Mouse (Mus musculus) midbrain, embryonic 10.5 days (tissue): ENCODE data around the gene Kazald1. TPM values are rescaled to one million over a fixed set of nuclear protein-coding genes. Genes with fewer than 3 reads are reported as not detected.
A peak's percentile ranks its signal among the peaks of the same experiment; 100 is the strongest.

Experiments used
- DNase-seq: peaks from one replicate; pipeline ENCODE4 v3.0.0-alpha.2; 2017; ENCODE audit warnings: low spot score
- H3K27ac ChIP-seq: fragments of 300-500 bp; sonication (generic); replicated peaks from 2 replicates; pipeline ENCODE4 v1.5.1; 2016; ENCODE audit warnings: mild to moderate bottlenecking
- H3K27me3 ChIP-seq: fragments of 300-500 bp; sonication (generic); 2 replicates; pipeline ENCODE4 v1.6.1; 2016; ENCODE audit warnings: low read depth, mild to moderate bottlenecking; ENCODE audit not compliant: poor library complexity, severe bottlenecking
- H3K36me3 ChIP-seq: fragments of 300-500 bp; sonication (generic); 2 replicates; pipeline ENCODE4 v1.6.1; 2016; ENCODE audit warnings: mild to moderate bottlenecking, moderate library complexity
- H3K4me1 ChIP-seq: fragments of 300-500 bp; sonication (generic); 2 replicates; pipeline ENCODE4 v1.6.1; 2016
- H3K4me3 ChIP-seq: fragments of 300-500 bp; sonication (generic); 2 replicates; pipeline ENCODE4 v1.5.1; 2016; ENCODE audit warnings: mild to moderate bottlenecking, moderate library complexity
- H3K9me3 ChIP-seq: fragments of 300-500 bp; sonication (generic); replicated peaks from 2 replicates; pipeline ENCODE4 v1.6.1; 2016; ENCODE audit warnings: mild to moderate bottlenecking
- WGBS: fragments of 180-500 bp; shearing (Covaris S2); methylation state at CpG from one replicate; pipeline ENCODE4 v1.1.7; 2016; 5-methylcytosine and 5-hydroxymethylcytosine counted together
- polyA plus RNA-seq: library from polyadenylated mRNA; unstranded; fragments of >200 nt; fragmentation: Nextera tagmentation; extraction: Ambion mirVana; gene quantifications from 2 replicates; pipeline ENCODE4 v1.2.1, GENCODE M21; 2016

Kazald1 gene
- polyA plus RNA-seq, 1 experiment from 2014 or later: 0.38 TPM

DNA sequence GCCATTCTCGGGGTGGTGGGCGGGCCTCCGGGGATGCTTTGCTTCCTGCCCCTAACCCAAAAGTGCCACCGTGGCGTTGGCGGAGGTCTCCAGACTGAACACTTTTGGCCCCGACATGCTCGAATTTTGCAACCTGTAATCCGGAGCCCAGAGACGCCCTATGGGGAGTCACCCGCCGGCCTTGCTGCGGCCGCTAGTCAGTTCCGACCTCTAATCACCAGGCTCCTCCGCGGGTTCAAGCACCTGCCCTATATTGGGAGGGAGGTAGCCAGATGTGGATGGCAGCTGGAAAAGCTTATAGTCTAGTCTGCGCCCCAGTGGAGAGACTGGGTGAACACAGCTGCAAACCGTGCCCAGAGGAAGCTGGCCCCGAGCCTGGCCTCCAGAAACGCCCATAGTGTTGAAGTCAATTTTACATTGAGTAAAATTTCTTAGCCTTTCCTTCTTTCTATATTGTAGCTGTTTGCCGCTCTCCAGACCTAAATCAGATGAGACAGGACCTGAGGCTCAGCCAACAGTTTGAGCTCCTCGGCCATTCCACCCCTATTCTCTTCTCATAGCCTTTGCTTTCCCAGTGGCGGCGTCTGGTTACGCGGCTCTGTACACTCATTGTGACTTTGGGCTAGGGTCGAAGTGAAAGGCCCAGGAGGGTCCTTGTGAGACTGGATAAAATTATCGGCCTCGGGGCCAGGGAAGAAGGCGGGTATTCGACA lies 438 bp downstream of the Kazald1 start:
- DNase-seq: peak; percentile 44
- Histone ChIP-seq H3K27me3 (peaks cover 87% of the 10 kb centered on the region), H3K4me3 (peak overlapping the region; percentile 75), H3K27ac (peak overlapping the region; percentile 85), H3K36me3 (no peaks in the 10 kb centered on the region), H3K9me3 (no peaks in the 10 kb centered on the region), H3K4me1 (peaks cover 59% of the 10 kb centered on the region)
- under 1% methylated on average over 32 of the region's 32 CpGs for WGBS

DNA sequence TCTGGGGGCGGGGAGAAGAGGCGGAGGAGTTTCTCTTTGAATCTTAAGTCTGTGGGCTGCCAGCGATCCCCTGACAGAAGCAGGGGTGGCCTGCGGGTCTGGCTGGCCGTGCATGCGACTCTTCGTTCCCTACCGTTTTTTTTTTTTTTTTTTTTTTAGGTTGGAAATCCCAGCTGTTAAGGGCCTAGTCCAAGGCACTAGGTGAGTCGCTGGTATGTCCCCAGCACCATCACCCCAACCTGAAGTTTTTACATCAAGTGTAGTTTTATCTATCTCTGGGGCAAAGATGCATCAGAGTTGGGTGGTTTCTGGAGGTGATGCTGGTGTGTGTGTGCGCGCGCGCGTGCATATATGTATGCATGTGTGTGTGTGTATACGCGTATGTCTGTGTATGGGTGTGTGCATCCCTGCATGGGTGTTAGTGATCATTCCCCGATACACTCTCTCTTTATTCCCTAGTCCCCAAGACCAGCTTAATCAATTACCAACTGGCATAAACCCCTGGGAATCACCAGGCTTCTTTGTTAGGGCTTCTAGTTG lies 1.1 kb downstream of the Kazald1 start:
- no peak for DNase-seq
- Histone ChIP-seq H3K27me3 (peaks cover 87% of the 10 kb centered on the region), H3K27ac (no peak overlapping the region), H3K4me3 (peak overlapping the region; percentile 75), H3K4me1 (peaks cover 63% of the 10 kb centered on the region), H3K36me3 (no peaks in the 10 kb centered on the region), H3K9me3 (no peaks in the 10 kb centered on the region)
- WGBS: 5% methylated on average over 17 of the region's 17 CpGs

DNA sequence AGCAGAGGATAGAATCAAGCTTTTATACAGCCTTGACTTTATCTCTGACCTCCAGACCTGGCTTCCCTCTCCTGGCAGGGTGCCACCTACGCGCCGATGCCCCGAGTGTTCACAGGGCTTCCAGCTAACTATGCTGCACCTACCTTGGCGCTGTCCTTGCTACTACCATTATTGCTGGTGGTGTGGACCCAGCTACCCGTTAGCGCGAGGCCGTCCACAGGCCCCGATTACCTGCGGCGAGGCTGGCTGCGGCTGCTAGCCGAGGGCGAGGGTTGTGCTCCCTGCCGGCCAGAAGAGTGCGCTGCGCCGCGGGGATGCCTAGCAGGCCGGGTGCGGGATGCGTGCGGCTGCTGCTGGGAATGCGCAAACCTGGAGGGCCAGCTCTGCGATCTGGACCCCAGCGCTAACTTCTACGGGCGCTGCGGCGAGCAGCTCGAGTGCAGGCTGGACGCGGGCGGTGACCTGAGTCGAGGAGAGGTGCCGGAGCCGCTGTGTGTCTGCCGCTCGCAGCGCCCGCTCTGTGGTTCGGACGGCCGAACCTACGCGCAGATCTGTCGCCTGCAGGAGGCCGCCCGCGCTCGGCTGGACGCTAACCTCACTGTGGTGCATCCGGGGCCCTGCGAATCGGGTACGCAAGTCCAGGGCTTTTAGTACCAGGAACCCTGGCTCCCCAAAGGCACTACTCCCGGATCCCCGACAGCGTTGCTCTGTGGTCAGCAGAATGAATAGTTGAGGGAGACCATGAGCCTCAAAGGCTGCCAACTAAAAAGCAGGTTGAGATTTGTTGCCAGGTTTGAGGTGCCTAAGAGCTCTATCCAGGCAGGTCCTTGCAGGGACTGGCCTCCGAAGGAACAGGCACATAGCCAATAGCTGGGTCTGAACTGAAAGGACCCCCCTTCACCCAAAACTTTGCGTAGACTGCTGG lies 1.8 kb downstream of the Kazald1 start:
- Histone ChIP-seq H3K27me3 (peaks cover 87% of the 10 kb centered on the region), H3K4me1 (peaks cover 68% of the 10 kb centered on the region), H3K27ac (no peak overlapping the region), H3K4me3 (peak overlapping the region; percentile 75), H3K36me3 (no peaks in the 10 kb centered on the region), H3K9me3 (no peaks in the 10 kb centered on the region)
- WGBS: under 1% methylated on average over 62 of the region's 62 CpGs
- DNase-seq: peak; percentile 75

DNA sequence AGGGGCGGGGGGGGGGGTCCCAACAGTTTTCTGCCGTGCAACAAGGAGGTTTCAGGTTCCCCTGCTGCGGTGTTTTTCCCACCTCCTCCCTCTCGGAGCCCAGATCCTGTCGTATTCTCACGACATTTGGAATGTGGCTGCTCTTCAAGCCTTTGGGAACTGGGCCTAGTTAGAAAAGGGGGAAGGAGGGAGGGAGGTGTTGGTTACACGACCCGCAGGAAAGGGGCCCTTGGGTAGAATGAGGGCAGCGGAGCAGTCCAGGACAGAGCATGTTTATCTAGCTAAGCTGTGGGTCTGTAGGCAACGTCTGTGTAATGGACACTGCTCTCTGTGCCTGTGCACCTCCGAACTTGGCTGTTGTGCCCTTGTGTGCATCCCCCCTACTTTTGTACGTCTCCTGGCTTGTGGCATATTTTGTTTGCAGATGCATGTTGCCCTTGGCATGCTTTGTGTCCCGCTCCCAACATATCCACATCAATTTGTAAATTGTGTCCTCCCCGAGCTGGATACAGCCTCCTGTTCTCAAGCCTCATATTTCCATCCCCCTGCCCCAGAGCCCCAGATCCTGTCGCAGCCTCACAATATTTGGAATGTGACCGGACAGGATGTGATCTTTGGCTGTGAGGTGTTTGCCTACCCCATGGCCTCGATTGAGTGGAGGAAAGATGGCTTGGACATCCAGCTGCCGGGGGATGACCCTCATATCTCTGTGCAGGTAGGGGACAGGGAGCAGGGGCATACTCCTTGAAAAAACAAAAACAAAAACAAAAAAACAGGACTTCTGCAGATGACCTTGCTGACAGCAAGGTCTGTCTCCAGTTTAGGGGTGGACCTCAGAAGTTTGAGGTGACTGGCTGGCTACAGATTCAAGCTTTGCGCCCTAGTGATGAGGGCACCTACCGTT lies 3.0 kb downstream of the Kazald1 start:
- H3K9me3 ChIP-seq: no peaks in the 10 kb centered on the region
- peaks cover 70% of the 10 kb centered on the region for H3K4me1 ChIP-seq
- H3K4me3 ChIP-seq: no peak overlapping the region
- no peak overlapping the region for H3K27ac ChIP-seq
- peaks cover 90% of the 10 kb centered on the region for H3K27me3 ChIP-seq
- DNase-seq: no peak
- H3K36me3 ChIP-seq: no peaks in the 10 kb centered on the region
- whole genome bisulfite sequencing: 6% methylated on average over 20 of the region's 20 CpGs

DNA sequence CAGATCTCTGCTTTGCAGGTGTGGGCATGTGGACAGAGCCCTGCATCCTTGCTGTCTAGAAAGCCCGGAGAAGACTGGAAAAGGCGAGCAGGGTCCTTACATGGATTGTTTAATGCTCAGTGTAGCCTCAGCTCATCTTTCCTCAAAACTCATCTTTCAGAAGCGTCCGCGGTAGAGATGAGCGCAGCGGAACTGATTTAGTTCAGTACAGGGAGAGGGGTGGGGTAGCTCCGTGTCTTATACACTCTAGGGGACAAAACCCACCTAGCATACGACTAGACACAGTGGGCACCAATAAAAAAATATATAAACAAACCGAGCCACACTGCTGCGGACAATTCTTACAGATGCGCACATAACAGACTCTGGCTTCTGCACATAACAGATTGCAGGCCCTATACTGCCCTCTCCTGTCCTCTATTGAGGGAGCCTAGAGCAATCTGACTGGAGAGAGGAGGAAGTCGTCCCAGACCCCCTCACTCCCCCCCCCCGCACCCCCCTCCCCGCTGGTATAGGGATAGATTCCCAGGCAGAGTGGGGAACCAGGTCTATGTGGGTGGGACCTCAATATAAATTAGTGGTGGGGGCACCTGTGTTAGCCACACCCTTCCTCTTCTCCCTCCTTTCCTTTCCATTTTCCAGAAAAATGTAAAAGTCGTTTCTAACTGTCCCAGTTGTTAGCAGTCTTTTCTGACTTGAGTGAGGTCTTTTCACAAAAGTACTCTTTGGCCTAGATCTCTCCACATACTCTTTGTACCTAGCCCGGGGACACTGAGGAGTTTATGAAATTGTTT lies 4.1 kb downstream of the Kazald1 start:
- WGBS: 5% methylated on average over 17 of the region's 17 CpGs
- no peak overlapping the region for H3K27ac ChIP-seq
- H3K27me3 ChIP-seq: peaks cover 92% of the 10 kb centered on the region
- DNase-seq: peak; percentile 39
- H3K4me1 ChIP-seq: peaks cover 73% of the 10 kb centered on the region
- H3K4me3 ChIP-seq: peak overlapping the region; percentile 43
- no peaks in the 10 kb centered on the region for H3K9me3 ChIP-seq
- no peaks in the 10 kb centered on the region for H3K36me3 ChIP-seq

DNA sequence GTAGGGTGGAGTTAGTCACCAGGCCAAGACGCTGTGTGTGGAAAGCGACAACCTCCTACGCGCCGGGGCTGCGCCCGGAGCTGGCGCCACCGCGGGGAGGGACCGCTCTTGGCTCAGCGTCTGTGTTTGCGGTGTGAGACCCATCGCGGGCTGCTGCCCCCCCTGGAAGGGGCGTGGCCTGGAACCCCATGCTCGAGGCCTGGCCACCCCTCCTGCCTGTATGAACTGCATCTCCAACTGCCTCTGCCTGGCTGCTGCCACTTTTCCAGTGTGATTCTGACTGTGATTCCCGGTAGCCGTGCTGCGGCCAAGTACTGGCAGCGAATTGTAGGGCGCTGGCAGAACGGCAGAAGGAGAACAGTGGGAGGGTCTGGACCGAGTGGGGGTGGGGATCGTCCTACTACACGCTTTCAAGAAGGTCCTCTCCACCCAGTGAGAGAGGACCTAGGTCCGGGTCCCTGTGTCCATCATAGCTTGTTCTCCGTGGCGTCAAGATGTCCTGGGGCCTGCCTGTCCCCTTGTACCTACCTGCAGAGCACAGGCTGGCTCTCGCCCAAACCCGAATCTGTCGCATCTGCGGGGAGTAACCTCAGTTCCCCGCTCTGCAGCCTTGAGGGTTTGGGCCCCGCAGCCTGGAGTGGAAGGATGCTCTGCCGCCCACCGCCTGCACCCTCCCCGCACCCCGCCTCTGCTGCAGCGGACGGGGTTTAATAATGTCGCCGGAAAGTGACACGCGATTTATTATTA lies 4.9 kb downstream of the Kazald1 start:
- no peak overlapping the region for H3K27ac ChIP-seq
- peaks cover 100% of the 10 kb centered on the region for H3K27me3 ChIP-seq
- WGBS: under 1% methylated on average over 45 of the region's 45 CpGs
- peak overlapping the region; percentile 43 for H3K4me3 ChIP-seq
- no peaks in the 10 kb centered on the region for H3K36me3 ChIP-seq
- no peaks in the 10 kb centered on the region for H3K9me3 ChIP-seq
- H3K4me1 ChIP-seq: peaks cover 73% of the 10 kb centered on the region
- peak; percentile 56 for DNase-seq

DNA sequence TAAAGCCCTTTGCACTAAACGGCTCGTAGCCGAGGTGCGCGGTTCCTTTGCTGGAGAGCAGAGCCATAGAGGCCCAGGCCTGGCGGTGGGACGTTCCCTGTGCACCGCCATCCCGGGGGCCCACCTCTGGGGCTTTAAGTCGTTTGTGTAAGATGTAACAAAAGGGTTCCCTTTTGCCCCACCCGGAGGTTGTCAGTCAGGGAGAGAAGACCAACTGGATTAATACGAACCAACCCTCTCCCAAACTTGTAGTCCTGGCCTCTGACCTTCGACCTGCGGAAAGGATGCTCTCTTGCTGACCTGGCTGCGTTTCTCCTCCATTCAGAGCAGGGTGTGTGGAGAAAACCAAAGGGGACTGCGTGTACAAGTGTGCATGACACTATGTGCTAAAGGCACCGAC lies 5.7 kb downstream of the Kazald1 start:
- no peak overlapping the region for H3K27ac ChIP-seq
- DNase-seq: peak; percentile 42
- no peaks in the 10 kb centered on the region for H3K36me3 ChIP-seq
- WGBS: 2% methylated on average over 17 of the region's 17 CpGs
- peaks cover 100% of the 10 kb centered on the region for H3K27me3 ChIP-seq
- H3K9me3 ChIP-seq: no peaks in the 10 kb centered on the region
- peak overlapping the region; percentile 43 for H3K4me3 ChIP-seq
- H3K4me1 ChIP-seq: peaks cover 66% of the 10 kb centered on the region

DNA sequence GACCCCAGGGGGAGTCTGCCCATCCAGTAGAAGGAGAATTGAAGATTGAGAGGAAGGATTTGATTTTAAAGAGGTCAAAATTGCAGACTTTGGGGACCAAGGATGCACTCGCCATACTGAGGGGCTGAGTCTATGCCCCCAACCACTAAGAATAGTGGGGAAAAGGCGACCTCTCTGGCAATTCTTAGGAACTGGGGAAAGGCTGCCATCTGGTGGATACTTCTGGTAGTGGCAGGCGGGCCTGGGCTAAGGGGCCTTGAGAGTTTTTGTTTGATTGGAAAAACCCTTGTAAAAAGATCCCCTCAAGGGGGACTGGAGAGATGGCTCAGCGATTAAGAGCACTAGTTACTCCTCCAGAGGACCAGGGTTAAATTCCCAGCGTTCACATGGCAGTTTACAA lies 6.2 kb downstream of the Kazald1 start:
- no peaks in the 10 kb centered on the region for H3K36me3 ChIP-seq
- H3K4me1 ChIP-seq: peaks cover 60% of the 10 kb centered on the region
- H3K27ac ChIP-seq: no peak overlapping the region
- H3K4me3 ChIP-seq: peak overlapping the region; percentile 43
- H3K27me3 ChIP-seq: peaks cover 100% of the 10 kb centered on the region
- peak; percentile 82 for DNase-seq
- under 1% methylated on average over 5 of the region's 5 CpGs for WGBS
- H3K9me3 ChIP-seq: no peaks in the 10 kb centered on the region

DNA sequence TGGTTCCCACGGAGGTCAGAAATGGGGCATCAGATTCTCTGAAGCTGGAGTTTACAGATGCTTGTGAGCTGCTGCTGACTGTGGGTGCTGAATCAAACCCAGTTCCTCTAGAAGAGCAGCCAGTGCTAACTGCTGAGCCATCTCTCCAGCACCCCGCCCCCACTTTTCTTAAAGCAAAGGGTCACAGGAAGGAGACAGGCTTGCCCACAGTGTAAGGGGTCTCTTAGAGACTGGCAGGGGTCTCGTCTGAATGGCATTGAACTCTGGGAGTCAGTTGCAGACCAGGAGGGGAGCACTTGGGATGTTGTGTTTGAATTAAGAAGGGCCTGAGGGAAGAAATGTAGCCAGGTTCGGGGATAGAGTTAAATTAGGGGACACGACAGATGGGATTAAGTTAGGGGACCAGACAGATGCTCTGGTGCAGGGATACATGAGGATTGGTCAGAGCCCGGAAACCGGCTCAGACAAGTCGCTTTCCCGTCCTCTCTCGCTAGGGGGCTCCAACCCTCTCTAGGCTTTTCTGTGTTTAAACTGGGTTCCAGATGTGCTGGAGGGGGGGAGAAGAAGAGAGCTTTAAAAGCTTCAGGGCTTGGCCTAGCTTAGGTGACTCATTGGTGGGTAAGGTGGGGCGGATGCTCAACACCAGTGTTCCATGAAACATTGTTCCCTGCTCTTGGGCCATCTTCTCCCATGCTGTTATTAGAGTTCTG lies 7.0 kb downstream of the Kazald1 start:
- WGBS: 17% methylated on average over 11 of the region's 11 CpGs
- peak; percentile 65 for DNase-seq
- H3K4me1 ChIP-seq: peaks cover 53% of the 10 kb centered on the region
- H3K27me3 ChIP-seq: peaks cover 100% of the 10 kb centered on the region
- no peaks in the 10 kb centered on the region for H3K9me3 ChIP-seq
- H3K27ac ChIP-seq: no peak overlapping the region
- H3K4me3 ChIP-seq: no peak overlapping the region
- H3K36me3 ChIP-seq: no peaks in the 10 kb centered on the region

DNA sequence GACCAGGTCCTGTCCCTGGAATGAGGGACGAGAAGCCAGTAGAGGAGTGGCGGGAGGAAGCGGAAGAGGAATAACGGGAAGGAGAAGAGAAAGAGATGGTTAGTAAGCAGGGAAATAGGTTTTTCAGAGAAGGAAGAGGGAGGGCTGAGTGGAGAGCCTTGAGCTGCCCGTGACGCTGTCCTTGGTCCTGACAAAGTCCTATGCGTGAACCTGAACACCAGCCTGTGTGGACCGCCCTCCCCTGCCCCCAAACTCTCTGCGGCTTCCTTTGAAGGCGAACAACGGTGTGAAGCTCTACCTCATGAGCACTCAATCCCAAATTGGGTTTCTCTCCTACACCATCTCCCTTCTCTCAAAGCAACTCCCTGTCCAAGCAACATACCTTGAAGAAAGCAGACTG lies 22.8 kb downstream of the Kazald1 start:
- no peak overlapping the region for H3K4me3 ChIP-seq
- H3K36me3 ChIP-seq: no peaks in the 10 kb centered on the region
- WGBS: 29% methylated on average over 11 of the region's 11 CpGs
- no peak overlapping the region for H3K27ac ChIP-seq
- peaks cover 18% of the 10 kb centered on the region for H3K27me3 ChIP-seq
- no peaks in the 10 kb centered on the region for H3K9me3 ChIP-seq
- no peaks in the 10 kb centered on the region for H3K4me1 ChIP-seq
- peak; percentile 36 for DNase-seq
